Mouse (Mus musculus) thymus, adult 2 months (tissue): ENCODE results near the gene Slc6a4. TPM values are rescaled to one million over a fixed set of nuclear protein-coding genes. Genes with fewer than 3 reads are reported as not detected.

Experiments used
- DNase-seq: peaks from one replicate; pipeline ENCODE4 v3.0.0; 2021
- H3K27ac ChIP-seq: fragments of 200-500 bp; 2 replicates; pipeline ENCODE4 v1.5.1; 2012; ENCODE audit warnings: low read length, control low read depth; ENCODE audit not compliant: control insufficient read depth, insufficient read depth
- H3K27me3 ChIP-seq: fragments of 200-500 bp; 2 replicates; pipeline ENCODE4 v1.6.1; 2012; ENCODE audit warnings: mild to moderate bottlenecking, low read length, moderate library complexity, mixed read lengths; ENCODE audit not compliant: control insufficient read depth, insufficient read depth
- H3K36me3 ChIP-seq: fragments of 200-500 bp; 2 replicates; pipeline ENCODE4 v1.6.1; 2012; ENCODE audit warnings: mild to moderate bottlenecking, low read length, moderate library complexity; ENCODE audit not compliant: control insufficient read depth, insufficient read depth
- H3K4me1 ChIP-seq: fragments of 200-500 bp; replicated peaks from 2 replicates; pipeline ENCODE4 v1.6.1; 2012; ENCODE audit warnings: low read length; ENCODE audit not compliant: control insufficient read depth, insufficient read depth
- H3K4me3 ChIP-seq: fragments of 200-500 bp; 2 replicates; pipeline ENCODE4 v1.5.1; 2012; ENCODE audit warnings: mild to moderate bottlenecking, low read length, control low read depth, moderate library complexity; ENCODE audit not compliant: control insufficient read depth, insufficient read depth
- CTCF ChIP-seq: fragments of 200-500 bp; IDR thresholded peaks from 2 replicates; pipeline ENCODE4 v1.5.1; 2012; ENCODE audit warnings: mild to moderate bottlenecking, control low read depth, low read length, moderate library complexity, borderline replicate concordance; ENCODE audit not compliant: control insufficient read depth, poor library complexity, insufficient read depth; ENCODE audit errors: extremely low read depth
- POLR2A ChIP-seq: fragments of 200-500 bp; IDR thresholded peaks from 2 replicates; pipeline ENCODE4 v1.6.1; 2012; ENCODE audit warnings: mild to moderate bottlenecking, low read length, control low read depth, moderate library complexity; ENCODE audit not compliant: control insufficient read depth, poor library complexity, insufficient read depth; ENCODE audit errors: extremely low read depth
- WGBS: fragments of 180-500 bp; shearing (Covaris S2); methylation state at CpG from one replicate; pipeline ENCODE4 v1.1.7; 2018; 5-methylcytosine and 5-hydroxymethylcytosine counted together
- polyA plus RNA-seq: library from polyadenylated mRNA; depleted of rRNA; stranded (reverse); fragments of >200 nt; gene quantifications from 2 replicates; pipeline ENCODE4 v1.2.3, GENCODE M21; 2012

Gene Slc6a4
- polyA plus RNA-seq, 1 experiment: 6.5 TPM

GRCm38 (mm10) chr11:77018046-77018445, 19.6 kb downstream of the Slc6a4 start:
- Histone ChIP-seq H3K27ac (no peak overlapping the region), H3K36me3 (no peaks in the 10 kb centered on the region), H3K4me1 (no peaks in the 10 kb centered on the region), H3K4me3 (no peak overlapping the region), H3K27me3 (no peaks in the 10 kb centered on the region)
- no peak for TF ChIP-seq CTCF
- no peak for TF ChIP-seq POLR2A
- 91% methylated on average over 11 of the region's 11 CpGs for WGBS
- no peak for DNase-seq

- Histone ChIP-seq H3K36me3 (no peaks in the 10 kb centered on the region), H3K4me1 (no peaks in the 10 kb centered on the region), H3K27me3 (no peaks in the 10 kb centered on the region), H3K27ac (no peak overlapping the region), H3K4me3 (no peak overlapping the region)
- 68% methylated on average over 8 of the region's 8 CpGs for WGBS
- no peak for TF ChIP-seq CTCF
- TF ChIP-seq POLR2A: no peak
- no peak for DNase-seq
Observed at GRCm38 (mm10) chr11:77019539-77019938, 21.1 kb downstream of the Slc6a4 start.

- no peaks in the 10 kb centered on the region for H3K36me3 ChIP-seq
- 90% methylated on average over 9 of the region's 9 CpGs for whole genome bisulfite sequencing
- no peak overlapping the region for H3K4me3 ChIP-seq
- DNase-seq: no peak
- TF ChIP-seq POLR2A (no peak), CTCF (no peak)
- no peak overlapping the region for H3K27ac ChIP-seq
- no peaks in the 10 kb centered on the region for H3K4me1 ChIP-seq
- H3K27me3 ChIP-seq: no peaks in the 10 kb centered on the region
Observed at GRCm38 (mm10) chr11:77021749-77022396, 23.5 kb downstream of the Slc6a4 start.

- H3K27me3 ChIP-seq: no peaks in the 10 kb centered on the region
- H3K4me1 ChIP-seq: no peaks in the 10 kb centered on the region
- no peak for TF ChIP-seq POLR2A
- TF ChIP-seq CTCF: no peak
- H3K36me3 ChIP-seq: no peaks in the 10 kb centered on the region
- no peak overlapping the region for H3K4me3 ChIP-seq
- 85% methylated on average over 3 of the region's 3 CpGs for WGBS
- no peak for DNase-seq
- no peak overlapping the region for H3K27ac ChIP-seq
Observed at GRCm38 (mm10) chr11:77026559-77026958, 28.2 kb downstream of the Slc6a4 start.

- Histone ChIP-seq H3K4me1 (no peaks in the 10 kb centered on the region), H3K27me3 (no peaks in the 10 kb centered on the region), H3K36me3 (no peaks in the 10 kb centered on the region), H3K27ac (no peak overlapping the region; the same call in 1 of the 2 replicates), H3K4me3 (no peak overlapping the region)
- 96% methylated on average over 3 of the region's 3 CpGs for WGBS
- TF ChIP-seq POLR2A (no peak), CTCF (no peak)
- no peak for DNase-seq
Observed at GRCm38 (mm10) chr11:77028157-77028556, 29.8 kb downstream of the Slc6a4 start.

- no peak overlapping the region for H3K4me3 ChIP-seq
- H3K27ac ChIP-seq: no peak overlapping the region
- TF ChIP-seq CTCF (no peak), POLR2A (no peak)
- H3K36me3 ChIP-seq: no peaks in the 10 kb centered on the region
- WGBS: 42% methylated on average over 14 of the region's 14 CpGs
- no peaks in the 10 kb centered on the region for H3K4me1 ChIP-seq
- no peak for DNase-seq
- H3K27me3 ChIP-seq: no peaks in the 10 kb centered on the region
Observed at GRCm38 (mm10) chr11:77031151-77031934, 32.9 kb downstream of the Slc6a4 start.
